Mouse (Mus musculus) thymus, postnatal 14 days (tissue): ENCODE results near the gene Tmem88.

Experiments used
- DNase-seq: peaks from one replicate; pipeline ENCODE4 v3.0.0; 2021

Gene Tmem88

GRCm38 (mm10) chr11:69357690-69358089, 40.3 kb downstream of the Tmem88 start:
- no peak for DNase-seq

GRCm38 (mm10) chr11:69356544-69356943, 41.5 kb downstream of the Tmem88 start:
- DNase-seq: no peak
